Mouse (Mus musculus) erythroblast, embryonic 14.5 days (primary cell): ENCODE measurements around the gene Cpne7. TPM values are rescaled to one million over a fixed set of nuclear protein-coding genes. Genes with fewer than 3 reads are reported as not detected.

Experiments
- H3K27me3 ChIP-seq: 2 replicates; pipeline ENCODE4 v1.6.1; 2012; ENCODE audit warnings: inconsistent platforms; ENCODE audit not compliant: control insufficient read depth
- H3K36me3 ChIP-seq: 2 replicates; pipeline ENCODE4 v1.6.1; 2012; ENCODE audit warnings: mild to moderate bottlenecking, inconsistent platforms; ENCODE audit not compliant: control insufficient read depth
- H3K4me1 ChIP-seq: 2 replicates; pipeline ENCODE4 v1.6.1; 2012; ENCODE audit warnings: inconsistent platforms; ENCODE audit not compliant: control insufficient read depth
- H3K4me3 ChIP-seq: replicated peaks from 2 replicates; pipeline ENCODE3; 2012; ENCODE audit warnings: moderate library complexity, mild to moderate bottlenecking, inconsistent platforms
- H3K9me3 ChIP-seq: 2 replicates; pipeline ENCODE4 v1.6.1; 2012; ENCODE audit warnings: low read length, inconsistent platforms, mixed read lengths; ENCODE audit not compliant: control insufficient read depth
- GATA1 ChIP-seq: IDR thresholded peaks from 2 replicates; pipeline ENCODE4 v1.6.1; 2012; ENCODE audit warnings: low read length, inconsistent platforms, mixed read lengths
- TAL1 ChIP-seq: IDR thresholded peaks from 3 replicates; pipeline ENCODE4 v1.6.1; 2012; ENCODE audit warnings: low read length, inconsistent platforms, mixed read lengths
- polyA plus RNA-seq: library from polyadenylated mRNA; stranded (reverse); fragments of >175 nt; gene quantifications from 2 replicates; pipeline ENCODE4 v1.2.3, GENCODE M21; 2012

The Cpne7 gene
- polyA plus RNA-seq, 1 experiment: 0.08 TPM

- TF ChIP-seq TAL1: no peak
- TF ChIP-seq GATA1: no peak
- Histone ChIP-seq H3K9me3 (no peaks in the 10 kb centered on the region; the same call in 1 of the 2 replicates), H3K36me3 (no peaks in the 10 kb centered on the region), H3K4me3 (no peak overlapping the region), H3K4me1 (peaks cover 1% of the 10 kb centered on the region; the same call in 1 of the 2 replicates), H3K27me3 (peaks cover 26% of the 10 kb centered on the region)
Observed at GRCm38 (mm10) chr8:123146390-123146789, 29.2 kb downstream of the Cpne7 start.

- TF ChIP-seq GATA1 (no peak), TAL1 (no peak)
- Histone ChIP-seq H3K36me3 (no peaks in the 10 kb centered on the region; the same call in 1 of the 2 replicates), H3K9me3 (no peaks in the 10 kb centered on the region; the same call in 1 of the 2 replicates), H3K27me3 (peaks cover 43% of the 10 kb centered on the region), H3K4me3 (no peak overlapping the region), H3K4me1 (peaks cover 17% of the 10 kb centered on the region)
Observed at GRCm38 (mm10) chr8:123150737-123151171, 33.6 kb downstream of the Cpne7 start.

GRCm38 (mm10) chr8:123155177-123155576 lies 38.0 kb downstream of the Cpne7 start:
- Histone ChIP-seq H3K4me3 (no peak overlapping the region), H3K9me3 (no peaks in the 10 kb centered on the region), H3K4me1 (peaks cover 47% of the 10 kb centered on the region), H3K27me3 (peaks cover 32% of the 10 kb centered on the region), H3K36me3 (no peaks in the 10 kb centered on the region; the same call in 1 of the 2 replicates)
- TF ChIP-seq TAL1 (no peak), GATA1 (no peak)

DNA sequence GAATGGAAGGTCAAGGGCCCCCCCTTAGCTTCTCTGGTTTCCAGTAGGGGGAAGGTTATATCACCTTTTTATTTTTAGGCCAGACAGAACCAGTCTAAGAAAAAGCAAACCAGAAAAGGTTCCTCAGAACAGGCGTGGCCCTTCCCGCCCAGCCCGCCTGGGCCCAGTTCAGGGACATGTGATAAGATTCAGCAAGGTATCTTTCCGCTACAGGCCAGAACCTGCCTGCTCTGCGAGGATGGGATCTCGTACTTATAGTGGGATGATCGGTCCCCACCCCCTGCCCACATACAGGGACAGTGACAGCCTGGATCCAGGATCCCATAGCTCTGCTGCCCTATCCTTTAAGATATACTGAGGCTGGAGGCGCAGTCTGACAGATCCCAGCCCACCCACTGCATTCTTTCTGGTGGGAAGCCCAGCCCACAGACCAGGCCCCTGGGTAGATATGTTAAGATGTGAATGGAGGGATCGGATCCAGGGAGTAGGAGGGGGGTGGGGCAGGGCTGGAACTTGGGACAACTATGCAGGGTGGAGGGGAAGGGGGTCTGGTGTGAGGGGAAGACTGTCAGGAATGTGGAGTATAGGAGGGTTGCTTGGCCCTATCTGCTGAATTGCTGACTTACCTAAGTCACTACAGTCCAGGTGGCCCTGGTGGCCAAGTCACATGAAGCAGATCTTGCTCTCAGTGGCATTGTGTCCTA lies 39.0 kb downstream of the Cpne7 start:
- TF ChIP-seq GATA1 (peak; percentile 19; the same call in 1 of the 2 replicates), TAL1 (peak; percentile 48; the same call in 2 of the 3 replicates)
- Histone ChIP-seq H3K4me1 (peaks cover 47% of the 10 kb centered on the region), H3K27me3 (peaks cover 29% of the 10 kb centered on the region), H3K9me3 (no peaks in the 10 kb centered on the region), H3K4me3 (peak overlapping the region; percentile 28), H3K36me3 (no peaks in the 10 kb centered on the region; the same call in 1 of the 2 replicates)

DNA sequence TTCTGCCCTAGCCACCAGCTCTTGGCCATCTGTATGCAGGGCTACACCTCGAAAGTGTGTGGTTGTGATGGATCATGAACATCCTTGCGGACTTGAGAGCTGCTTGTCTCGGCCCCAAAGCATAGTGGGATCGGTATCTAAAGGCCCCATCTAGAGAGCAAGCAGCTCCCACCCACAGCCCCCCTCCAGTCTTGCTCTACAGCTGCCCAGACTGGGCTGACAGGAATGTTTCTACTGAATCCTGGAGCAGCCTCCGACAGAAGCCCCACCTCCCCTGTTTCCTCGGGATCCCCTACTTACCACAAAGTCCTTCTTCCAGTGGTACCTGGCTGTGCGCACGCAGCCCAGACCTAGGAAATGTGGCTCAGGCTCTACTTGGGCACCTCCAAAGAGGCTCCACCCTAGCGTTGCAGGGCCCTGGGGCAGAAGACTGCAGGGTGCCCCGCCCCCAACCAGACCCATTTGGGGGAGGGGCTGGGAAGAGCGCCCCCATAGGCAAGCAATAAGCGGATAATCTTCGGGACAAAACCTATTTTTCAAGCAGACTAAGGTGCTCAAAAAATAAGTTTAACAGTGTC lies 40.8 kb downstream of the Cpne7 start, which contains the start of gene Sult5a1:
Gene Sult5a1 (minus strand): TSS at position 428 of the 578 bp plus-strand sequence.
- Histone ChIP-seq H3K4me3 (peak within 1 kb of the TSS; percentile 26), H3K27me3 (peaks cover 27% of the 10 kb centered on the region), H3K4me1 (peaks cover 50% of the 10 kb centered on the region), H3K9me3 (no peaks in the 10 kb centered on the region), H3K36me3 (no peaks in the 10 kb centered on the region; the same call in 1 of the 2 replicates)
- TF ChIP-seq TAL1 (no peak), GATA1 (no peak)

DNA sequence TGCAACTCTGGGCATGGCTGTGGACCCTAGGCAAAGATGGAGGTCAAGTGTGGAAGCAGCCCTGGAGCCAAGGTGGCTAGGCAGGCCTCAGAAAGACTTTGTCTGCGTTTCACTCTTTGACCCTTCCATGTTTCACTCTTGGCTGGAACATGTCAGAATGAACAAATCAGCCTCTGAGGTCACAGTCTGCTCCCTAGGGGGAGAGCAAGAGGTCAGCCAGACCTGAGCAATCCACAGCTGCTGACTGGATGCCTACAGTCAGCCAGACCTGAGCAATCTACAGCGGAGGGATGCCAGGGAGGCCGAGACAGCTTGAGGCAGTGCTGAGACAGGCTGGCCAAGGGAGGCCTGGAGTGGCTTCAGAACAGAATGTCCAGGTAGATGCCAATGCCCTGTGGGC lies 64.2 kb downstream of the Cpne7 start:
- H3K4me3 ChIP-seq: no peak overlapping the region
- no peaks in the 10 kb centered on the region for H3K36me3 ChIP-seq
- H3K27me3 ChIP-seq: peaks cover 2% of the 10 kb centered on the region
- TF ChIP-seq TAL1 (no peak), GATA1 (no peak)
- peaks cover 29% of the 10 kb centered on the region for H3K9me3 ChIP-seq
- H3K4me1 ChIP-seq: no peaks in the 10 kb centered on the region; the same call in 1 of the 2 replicates

Other genes with a start within 250 kb of the Cpne7 start
- gene Ankrd11, start 75.1 kb upstream of the Cpne7 start, polyA plus RNA-seq: 6.3 and 8.2 TPM in 2 replicates
- 5.5 and 6.3 TPM in 2 replicates for gene Spg7, start 54.4 kb upstream of the Cpne7 start, polyA plus RNA-seq
- 428 and 471 TPM in 2 replicates for gene Rpl13, start 15.0 kb upstream of the Cpne7 start, polyA plus RNA-seq
- gene Sult5a1, start 40.9 kb downstream of the Cpne7 start, polyA plus RNA-seq: 0.04 and 0.08 TPM in 2 replicates
- gene Dpep1, start 68.9 kb downstream of the Cpne7 start, polyA plus RNA-seq: not detected in 2 replicates
- gene Chmp1a, start 95.4 kb downstream of the Cpne7 start, polyA plus RNA-seq: 2.7 and 3.1 TPM in 2 replicates
- 0.17 TPM in 1 of 2 replicates, not detected in the other for gene Spata33, start 95.5 kb downstream of the Cpne7 start, polyA plus RNA-seq
- 1.8 and 2.3 TPM in 2 replicates for gene Cdk10, start 107.5 kb downstream of the Cpne7 start, polyA plus RNA-seq
- gene Spata2l, start 118.9 kb downstream of the Cpne7 start, polyA plus RNA-seq: 0.03 and 0.07 TPM in 2 replicates
- gene Zfp276, start 136.8 kb downstream of the Cpne7 start, polyA plus RNA-seq: 0.78 and 0.85 TPM in 2 replicates
- gene Vps9d1, start 137.0 kb downstream of the Cpne7 start, polyA plus RNA-seq: 2.0 and 2.4 TPM in 2 replicates
- 9.7 and 10.0 TPM in 2 replicates for gene Fanca, start 201.2 kb downstream of the Cpne7 start, polyA plus RNA-seq
- 0.05 and 0.18 TPM in 2 replicates for gene Spire2, start 215.3 kb downstream of the Cpne7 start, polyA plus RNA-seq